Mouse (Mus musculus) thymus, postnatal 10 days (tissue): Measurements from ENCODE around the gene Plod2.

Experiments
- DNase-seq, 2 experiments: peaks; one replicate each; pipeline ENCODE4 v3.0.0; 2021; ENCODE audit warnings: low spot score in 2 of 2

Plod2 gene

GRCm38 (mm10) chr9:92599940-92600538, 58.0 kb downstream of the Plod2 start:
- no peak for DNase-seq

GRCm38 (mm10) chr9:92601551-92601950, 59.5 kb downstream of the Plod2 start:
- no peak for DNase-seq

GRCm38 (mm10) chr9:92603541-92603940, 61.5 kb downstream of the Plod2 start:
- no peak for DNase-seq

GRCm38 (mm10) chr9:92610628-92611267, 68.7 kb downstream of the Plod2 start:
- peak in 1 of 2 experiments; percentile 33 for DNase-seq

- no peak for DNase-seq
Measured at GRCm38 (mm10) chr9:92612641-92613040, 70.6 kb downstream of the Plod2 start.

- no peak for DNase-seq
Measured at GRCm38 (mm10) chr9:92613206-92613605, 71.2 kb downstream of the Plod2 start.

GRCm38 (mm10) chr9:92616418-92616817, 74.4 kb downstream of the Plod2 start:
- no peak for DNase-seq

- no peak for DNase-seq
Measured at GRCm38 (mm10) chr9:92617376-92617775, 75.4 kb downstream of the Plod2 start.

- no peak for DNase-seq
Measured at GRCm38 (mm10) chr9:92620088-92620487, 78.1 kb downstream of the Plod2 start.

- DNase-seq = no peak
Measured at GRCm38 (mm10) chr9:92621246-92621645, 79.2 kb downstream of the Plod2 start.

- DNase-seq = no peak
Measured at GRCm38 (mm10) chr9:92621878-92622282, 79.9 kb downstream of the Plod2 start.

- DNase-seq = no peak
Measured at GRCm38 (mm10) chr9:92634792-92635191, 92.8 kb downstream of the Plod2 start.

GRCm38 (mm10) chr9:92639200-92639897, 97.3 kb downstream of the Plod2 start:
- DNase-seq = no peak

- DNase-seq = no peak
Measured at GRCm38 (mm10) chr9:92641717-92642116, 99.7 kb downstream of the Plod2 start.
